Mouse (Mus musculus) granulocyte monocyte progenitor cell, adult 5-6 weeks (primary cell): ENCODE results near the gene Frmd4a. TPM values are rescaled to one million over a fixed set of nuclear protein-coding genes. Genes with fewer than 3 reads are reported as not detected.
"Not testable (repeated sequence)": the region's sequence is repeated elsewhere in the genome, so short reads cannot be mapped to it uniquely, and the experiment has no call there.

Source experiments
- ATAC-seq: replicated peaks from 2 replicates; pipeline ENCODE4 v1.8.0; 2016; ENCODE audit warnings: mild to moderate bottlenecking, moderate TSS enrichment, inconsistent platforms; ENCODE audit not compliant: poor library complexity, severe bottlenecking
- total RNA-seq, 2 experiments: library from RNA; stranded (forward) in 1 of 2; stranded (reverse) in 1 of 2; fragments of 200-712, 200-1000 nt in 1 of 2; fragments of >200 nt in 1 of 2; fragmentation: Nextera tagmentation in 1 of 2; gene quantifications; 2 replicates each; pipeline ENCODE4 v1.2.3; 2014 to 2017

The Frmd4a gene
- total RNA-seq, 2 experiments from 2014 or later: 15.1 to 30.3 TPM

DNA sequence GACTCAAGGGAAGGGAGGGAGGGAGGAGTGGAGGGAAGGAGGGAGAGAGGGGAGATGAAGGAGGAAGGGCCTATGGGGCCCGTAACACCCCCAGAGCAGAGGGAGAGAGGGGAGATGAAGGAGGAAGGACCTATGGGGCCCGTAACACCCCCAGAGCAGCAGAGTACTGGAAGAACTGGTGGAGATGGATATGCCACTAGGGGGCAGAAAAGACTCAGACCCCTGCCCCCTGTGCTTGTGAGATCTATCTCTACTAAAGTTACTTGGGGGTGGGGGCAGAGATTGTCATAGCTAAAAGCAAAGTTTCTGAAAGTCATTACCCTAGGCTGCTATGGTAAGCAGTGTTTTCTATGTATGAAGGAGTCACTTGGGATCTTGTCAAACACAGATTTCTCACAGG is 299.1 kb downstream of the Frmd4a start:
- ATAC-seq: peak; percentile 61

DNA sequence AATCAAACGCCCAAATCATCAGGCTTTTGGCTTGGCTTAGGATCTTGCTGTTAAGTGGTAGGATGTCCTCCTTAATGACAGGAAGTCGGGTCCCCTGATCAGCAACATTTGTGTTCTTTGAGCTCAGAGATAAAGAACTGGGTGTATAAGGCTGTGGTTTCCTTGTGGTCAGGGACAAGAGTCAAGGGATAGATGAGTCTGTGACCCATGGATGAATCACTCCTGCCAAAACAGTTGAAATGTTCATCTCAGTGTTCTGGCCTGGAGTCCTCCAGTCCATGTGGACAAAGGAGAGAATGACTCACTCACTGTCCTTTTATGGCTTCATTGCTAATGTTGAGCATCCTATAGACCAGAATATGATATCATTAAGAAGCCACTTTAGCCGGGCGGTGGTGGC is 300.6 kb downstream of the Frmd4a start:
- peak; percentile 55 for ATAC-seq

DNA sequence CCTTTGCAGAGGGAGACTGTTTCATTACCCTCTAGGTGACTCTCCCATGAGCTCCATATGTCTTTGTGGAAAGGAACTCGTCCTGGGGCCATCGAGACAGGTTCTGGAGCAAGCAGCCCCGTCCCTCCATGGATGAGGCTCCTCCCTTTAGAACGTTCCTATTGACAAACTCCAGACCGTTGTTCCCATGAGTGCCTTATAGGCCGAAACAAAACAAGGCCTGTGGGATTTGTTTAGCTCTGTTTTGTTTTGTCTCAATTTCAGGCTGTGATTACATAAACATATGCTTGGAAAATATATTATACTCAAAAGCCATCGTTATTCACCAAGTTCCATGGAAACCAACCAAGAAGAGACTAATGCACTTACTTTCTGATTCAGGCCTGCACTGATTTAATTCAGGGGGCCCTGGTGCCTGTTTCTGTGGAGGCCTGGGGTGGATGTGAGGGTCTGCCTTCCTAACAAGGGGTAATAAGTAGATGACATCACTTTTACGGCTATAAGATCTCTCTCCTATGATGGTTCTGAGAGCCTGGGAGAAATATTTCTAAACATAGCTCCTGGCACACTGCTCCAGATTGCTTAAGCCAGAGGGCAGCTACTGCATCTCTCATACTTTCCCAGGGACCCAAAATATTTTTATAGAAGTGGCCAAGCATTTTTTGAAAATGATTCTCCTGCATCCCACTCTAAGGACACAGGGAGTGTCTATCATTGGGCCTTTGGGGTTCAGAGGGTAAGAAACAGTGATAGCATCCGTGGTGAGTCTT is 308.9 kb downstream of the Frmd4a start:
- ATAC-seq: no peak

DNA sequence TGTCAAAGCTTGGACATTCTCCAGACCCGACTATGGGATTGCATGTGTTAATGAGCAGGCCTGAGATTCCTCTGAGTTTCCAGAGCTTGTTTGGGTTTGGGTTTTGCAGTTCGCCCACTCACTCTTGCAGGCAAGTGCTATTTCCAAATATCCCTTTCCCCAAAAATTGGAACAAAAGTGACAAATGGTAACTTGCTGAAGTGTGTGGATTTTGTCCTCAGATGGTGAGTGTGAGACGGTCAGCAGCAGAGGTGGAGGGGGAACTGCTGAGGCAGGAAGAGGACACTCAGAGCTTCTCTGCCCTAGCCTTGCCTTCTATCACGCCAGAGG is 309.5 kb downstream of the Frmd4a start:
- no peak for ATAC-seq

DNA sequence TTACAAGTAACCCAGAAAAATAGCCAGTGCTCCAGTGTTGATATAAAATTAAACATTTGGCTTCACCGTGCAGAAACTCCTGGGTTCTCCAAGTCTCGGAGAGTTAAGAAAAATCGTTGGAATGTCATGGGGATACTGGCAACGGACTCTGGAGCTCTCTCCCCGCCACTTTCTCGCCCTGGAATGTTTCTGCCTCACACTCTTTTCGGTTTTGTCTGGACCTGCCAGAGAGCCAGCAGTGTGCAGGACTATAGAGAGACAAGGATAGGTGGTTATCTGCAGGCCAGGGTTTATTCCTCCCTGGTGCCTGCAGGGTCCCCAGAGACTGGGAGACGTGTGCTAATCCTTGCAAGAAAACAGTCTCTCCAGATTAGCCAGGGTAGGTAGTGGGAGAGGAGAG is 314.9 kb downstream of the Frmd4a start:
- no peak for ATAC-seq

DNA sequence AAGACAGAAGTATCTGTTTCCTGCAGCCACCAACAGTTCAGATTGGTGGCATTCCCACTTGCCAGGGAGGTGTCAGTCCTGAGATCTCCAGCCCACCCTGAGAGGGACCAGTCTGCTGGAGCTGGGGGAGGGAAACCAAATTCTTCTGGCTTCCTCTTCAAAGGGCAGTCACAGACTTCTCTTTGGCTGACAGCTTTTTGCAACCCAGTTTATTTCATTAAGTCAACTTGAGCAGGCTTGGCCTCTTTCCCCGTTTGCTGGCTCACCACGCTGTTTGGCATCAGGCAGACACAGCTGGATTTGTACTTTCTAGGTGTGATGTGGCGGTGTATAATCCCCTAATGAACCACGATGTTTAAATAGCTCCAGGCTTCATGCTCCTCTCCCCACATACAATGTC is 316.7 kb downstream of the Frmd4a start:
- ATAC-seq: no peak

DNA sequence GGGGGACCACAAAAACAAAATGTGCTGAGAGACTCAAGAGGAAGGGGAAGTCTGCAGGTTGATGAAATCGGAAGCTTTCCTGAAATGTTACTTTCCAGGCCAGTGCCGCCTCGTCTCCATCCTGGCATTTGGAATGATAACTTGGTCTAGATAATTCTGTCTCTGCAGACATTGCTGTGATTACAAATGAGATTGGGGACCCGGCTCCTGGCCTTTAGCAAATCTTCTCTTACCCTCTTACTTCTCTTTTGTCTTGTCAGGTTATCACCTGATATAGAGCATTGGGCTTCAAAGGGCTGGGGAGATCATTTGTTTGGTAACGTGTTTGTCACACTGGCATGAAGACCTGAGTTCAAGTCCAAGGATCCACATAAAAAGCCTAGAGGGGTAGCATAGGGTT is 317.4 kb downstream of the Frmd4a start:
- no peak for ATAC-seq

DNA sequence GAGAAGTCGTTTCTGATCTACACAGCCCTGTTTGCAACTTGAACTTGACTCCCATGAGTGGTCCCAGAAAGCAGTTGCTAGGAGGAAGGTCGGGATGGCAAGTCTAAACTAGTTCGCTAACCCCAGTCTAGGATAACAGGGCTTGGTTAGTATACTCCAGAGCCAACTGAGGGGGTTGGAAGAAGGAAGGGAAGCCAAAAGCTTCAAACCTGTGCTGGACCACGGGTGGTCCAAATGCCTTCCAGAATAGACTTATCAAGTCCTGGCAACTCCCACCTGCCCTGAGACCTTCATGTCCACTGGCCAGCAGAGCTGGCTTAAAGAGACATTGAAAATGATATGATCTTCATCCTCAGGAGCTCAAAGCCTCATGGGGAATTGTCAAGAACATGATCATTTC is 318.4 kb downstream of the Frmd4a start:
- ATAC-seq: no peak

DNA sequence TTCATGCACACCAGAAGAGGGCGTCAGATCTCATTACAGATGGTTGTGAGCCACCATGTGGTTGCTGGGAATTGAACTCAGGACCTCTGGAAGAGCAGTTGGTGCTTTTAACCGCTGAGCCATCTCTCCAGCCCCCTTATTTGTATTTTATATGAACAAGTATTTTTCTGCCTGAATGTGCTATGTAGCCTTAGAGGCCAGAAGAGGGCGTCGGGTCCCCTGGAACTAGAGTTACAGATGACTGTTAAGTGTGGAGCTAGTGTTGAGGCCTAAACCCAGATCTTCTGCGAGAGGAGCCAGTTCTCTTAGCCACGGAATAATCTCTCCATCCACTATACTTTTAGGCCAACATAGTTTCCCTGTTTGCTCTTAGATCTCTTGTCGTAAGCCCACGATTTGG is 320.8 kb downstream of the Frmd4a start:
- ATAC-seq: not testable (repeated sequence)

DNA sequence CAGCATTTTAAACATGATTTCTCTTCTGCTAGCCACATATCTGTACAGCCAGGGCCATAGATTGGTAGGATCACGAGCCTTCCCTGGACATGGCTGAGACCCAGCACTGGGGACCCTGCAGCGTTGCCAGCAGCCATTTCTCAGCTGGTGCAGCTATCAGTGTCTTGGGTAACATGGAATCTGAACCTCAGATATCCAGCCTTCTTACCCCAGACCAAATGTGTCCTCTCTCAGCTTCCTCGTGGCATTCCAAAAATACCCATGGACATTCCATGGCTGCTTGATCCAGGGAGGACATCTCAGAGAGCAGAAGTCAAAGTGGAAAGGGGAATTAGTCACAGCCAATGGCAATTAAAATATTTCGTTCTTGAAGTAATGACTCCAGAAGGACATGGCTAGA is 321.6 kb downstream of the Frmd4a start:
- ATAC-seq: no peak

DNA sequence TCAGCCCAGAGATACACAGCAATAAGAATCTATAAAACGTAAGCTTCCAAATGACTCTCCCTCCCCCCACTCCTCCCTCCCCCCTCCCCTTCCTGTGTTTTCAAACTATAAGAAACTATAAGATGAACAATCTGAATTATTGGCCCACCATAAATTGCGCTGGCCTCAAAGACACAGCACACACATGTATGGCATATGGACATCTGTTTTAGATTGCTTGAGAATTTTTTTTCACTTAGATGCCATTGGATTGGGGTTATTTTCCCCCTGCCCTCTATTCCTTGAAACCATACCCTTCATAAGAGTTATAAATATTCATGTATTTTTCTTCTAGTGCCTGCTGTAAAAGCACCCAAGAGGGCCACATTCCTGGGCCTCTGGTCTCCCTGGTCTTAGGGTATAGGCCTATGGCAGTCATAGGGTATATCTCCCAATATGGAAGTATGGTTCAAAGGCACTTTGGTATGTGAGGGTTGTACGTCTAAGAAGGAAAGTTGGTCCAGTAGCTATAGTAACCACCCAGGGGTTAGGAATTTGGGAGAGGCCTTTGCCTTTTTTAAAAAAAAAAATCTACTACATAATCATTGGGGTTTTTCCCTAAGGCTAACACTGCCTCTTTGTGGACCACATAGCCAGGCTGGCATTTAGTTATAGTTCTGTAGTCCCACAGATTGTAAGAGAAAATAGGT is 322.2 kb downstream of the Frmd4a start:
- no peak for ATAC-seq

DNA sequence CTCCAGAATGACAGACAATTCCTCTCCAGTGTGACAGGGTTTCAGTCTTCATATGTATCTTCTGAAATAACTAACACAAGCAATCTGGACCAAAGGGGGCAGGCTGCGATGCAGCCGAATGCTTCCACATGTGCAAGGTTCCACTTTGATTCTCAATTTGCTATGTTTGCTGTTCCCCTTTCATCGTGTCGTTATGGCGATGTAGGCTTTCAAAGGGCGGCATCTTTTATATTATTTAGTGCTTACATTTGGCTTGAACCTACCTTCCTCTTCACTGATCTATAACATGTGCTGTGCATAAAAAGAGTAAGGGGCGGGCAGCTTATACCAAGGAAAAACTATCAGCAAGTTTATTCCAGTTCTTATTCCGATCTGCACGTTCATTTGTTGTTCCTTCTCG is 322.9 kb downstream of the Frmd4a start:
- no peak for ATAC-seq

DNA sequence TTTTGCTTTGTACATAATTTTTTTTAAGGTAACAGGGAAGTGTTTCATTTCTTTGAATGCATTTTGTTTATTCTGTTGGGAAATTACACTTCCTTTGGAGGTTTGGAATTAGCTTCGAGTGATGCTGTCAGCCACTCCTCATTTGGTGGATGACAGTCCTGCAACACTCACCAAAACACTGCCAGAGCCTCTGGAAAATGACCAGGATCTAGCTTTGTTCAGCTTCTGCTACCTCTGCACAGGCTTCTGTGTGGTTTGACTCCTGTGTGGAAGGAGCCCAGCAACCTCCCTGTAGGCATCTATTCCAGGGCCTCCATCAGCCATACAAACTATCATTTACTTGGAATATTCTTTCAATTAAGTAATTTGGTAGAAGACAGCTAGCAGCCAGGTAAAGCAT is 323.6 kb downstream of the Frmd4a start:
- ATAC-seq: no peak

DNA sequence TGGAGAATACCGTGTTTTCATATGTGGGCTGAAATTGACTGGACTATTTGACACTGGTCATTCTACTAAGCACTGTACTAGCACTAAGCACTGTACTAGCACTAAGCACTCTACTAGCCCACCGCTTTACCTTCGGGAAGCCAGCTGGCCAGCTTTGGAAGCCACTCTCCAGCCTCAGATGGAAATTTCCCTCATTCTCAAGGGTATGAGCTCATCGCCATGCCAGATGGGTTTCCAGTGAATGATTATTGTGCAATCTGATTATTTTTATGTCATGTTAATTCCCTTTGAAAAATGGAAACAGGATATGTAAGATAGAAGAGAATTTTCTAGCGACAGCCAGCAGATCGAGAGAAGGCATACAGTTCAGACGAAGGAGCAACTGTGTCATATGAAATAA is 324.5 kb downstream of the Frmd4a start:
- no peak for ATAC-seq

DNA sequence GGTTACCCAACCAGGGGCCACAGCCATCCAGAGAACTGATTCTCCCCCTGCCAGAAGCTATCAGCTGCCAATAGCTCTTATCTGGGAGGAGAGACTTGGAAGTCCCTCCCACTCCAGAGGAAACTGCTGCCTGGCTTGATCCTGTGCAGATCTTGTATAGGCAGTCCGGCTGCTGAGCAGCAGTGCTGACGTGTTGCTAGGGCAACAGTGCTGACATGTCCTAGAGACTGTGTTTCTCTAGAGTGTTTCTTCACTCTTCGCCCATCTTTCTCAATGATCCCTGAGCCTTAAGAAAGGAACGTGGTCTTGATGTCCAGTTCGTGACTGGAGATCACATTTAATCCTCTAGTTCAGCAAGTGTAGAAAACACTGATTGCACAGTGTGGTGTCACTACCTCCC is 326.9 kb downstream of the Frmd4a start:
- ATAC-seq: no peak

DNA sequence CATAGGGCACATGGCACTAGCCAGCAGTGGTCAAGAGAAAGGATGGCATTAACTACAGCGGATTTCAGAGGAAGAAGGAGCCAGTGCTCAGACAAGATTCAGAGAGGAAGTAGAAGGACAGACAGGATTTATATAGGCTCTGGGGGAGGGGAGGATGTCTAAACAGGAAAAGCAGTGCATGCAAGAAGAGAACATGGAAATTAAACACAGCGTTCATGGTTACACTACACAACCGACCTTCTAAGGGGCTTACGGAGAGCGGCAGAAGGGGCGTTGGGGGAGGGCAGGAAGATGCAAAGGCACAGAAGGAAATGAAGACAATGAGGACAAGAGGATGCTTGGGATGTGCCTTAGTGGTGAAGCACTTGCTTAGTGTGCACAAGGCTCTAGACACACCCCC is 328.7 kb downstream of the Frmd4a start:
- ATAC-seq: peak; percentile 63

DNA sequence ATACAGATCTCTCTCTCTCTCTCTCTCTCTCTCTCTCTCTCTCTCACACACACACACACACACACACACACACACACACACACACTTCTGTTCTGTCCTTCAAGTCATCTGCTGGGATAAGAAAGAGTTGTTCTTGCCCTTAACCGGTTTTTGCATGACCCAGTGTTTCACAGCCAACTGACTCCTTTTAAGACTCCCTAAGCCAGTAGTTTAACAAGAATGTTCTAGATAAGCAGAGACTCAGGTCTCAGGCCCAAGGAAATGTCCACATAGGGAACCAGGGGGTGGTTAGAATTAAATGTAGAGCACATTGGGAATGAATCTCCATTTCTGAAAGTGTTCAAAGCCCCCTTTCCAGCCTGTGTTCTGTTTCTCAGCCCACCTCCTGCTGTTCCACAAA is 329.4 kb downstream of the Frmd4a start:
- ATAC-seq: no peak

DNA sequence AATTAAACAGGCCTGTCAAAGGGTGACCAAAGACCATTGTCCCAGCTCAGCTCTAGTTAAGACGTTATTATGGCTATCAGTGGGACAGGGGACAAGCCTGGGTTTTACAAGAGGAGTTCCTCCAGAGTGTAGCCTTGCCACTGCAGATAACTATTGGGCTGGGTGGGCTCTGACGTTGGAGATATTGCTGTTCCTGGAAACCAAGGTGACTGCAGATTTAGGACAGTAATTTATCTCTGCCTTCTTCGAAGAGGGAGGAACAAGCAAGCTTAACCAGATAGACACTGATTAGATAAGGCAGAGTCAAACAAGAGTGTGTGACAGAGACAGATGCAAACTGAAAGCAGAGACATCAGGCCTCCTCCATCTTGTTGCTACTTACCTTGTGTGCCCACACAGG is 330.3 kb downstream of the Frmd4a start:
- no peak for ATAC-seq

DNA sequence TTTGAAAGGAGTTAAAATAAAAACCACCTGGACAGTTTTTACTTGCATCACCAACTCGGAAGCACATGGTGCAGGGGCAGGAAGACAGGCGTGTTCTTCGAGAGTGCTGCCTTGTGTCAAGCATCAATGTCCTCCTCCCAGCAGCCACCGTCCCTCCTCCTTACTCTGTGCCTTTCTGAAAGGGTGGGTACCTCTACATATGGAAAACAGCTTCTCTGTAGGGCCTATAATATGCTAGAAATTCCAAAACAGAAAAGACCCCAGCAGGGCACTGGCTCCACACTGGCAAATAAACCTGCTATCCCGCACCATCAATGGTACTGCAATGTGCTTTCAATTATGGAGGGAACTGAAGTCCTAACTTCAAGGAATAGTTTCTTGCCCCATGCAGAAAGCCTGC is 331.0 kb downstream of the Frmd4a start:
- ATAC-seq: no peak

DNA sequence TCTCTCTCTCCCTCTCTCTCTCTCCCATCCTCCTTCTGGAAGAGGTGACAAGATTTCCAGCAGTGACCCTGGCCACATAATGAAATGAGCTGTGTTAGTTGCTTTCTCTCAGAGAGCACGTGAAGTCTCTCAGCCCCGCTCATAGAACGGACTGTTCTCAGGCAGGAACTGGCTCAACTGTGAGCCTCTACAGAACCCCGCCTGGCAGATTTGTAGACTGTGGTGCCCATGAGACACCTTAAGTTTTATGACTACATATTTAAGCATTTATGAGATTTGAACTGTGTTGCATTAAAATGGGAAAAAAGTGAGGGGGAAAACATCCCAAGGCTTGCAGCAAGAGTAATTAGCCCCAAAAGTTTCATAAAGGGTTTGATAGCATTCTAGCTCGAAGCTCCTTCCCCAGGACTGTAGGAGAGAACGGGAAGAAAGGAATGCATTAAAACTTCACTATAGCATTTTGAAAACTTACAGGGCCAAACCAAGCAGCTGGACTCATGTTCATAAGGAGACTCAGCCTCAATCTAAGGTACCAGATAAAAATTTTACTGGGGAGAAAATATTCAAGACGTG is 339.4 kb downstream of the Frmd4a start:
- ATAC-seq: no peak

DNA sequence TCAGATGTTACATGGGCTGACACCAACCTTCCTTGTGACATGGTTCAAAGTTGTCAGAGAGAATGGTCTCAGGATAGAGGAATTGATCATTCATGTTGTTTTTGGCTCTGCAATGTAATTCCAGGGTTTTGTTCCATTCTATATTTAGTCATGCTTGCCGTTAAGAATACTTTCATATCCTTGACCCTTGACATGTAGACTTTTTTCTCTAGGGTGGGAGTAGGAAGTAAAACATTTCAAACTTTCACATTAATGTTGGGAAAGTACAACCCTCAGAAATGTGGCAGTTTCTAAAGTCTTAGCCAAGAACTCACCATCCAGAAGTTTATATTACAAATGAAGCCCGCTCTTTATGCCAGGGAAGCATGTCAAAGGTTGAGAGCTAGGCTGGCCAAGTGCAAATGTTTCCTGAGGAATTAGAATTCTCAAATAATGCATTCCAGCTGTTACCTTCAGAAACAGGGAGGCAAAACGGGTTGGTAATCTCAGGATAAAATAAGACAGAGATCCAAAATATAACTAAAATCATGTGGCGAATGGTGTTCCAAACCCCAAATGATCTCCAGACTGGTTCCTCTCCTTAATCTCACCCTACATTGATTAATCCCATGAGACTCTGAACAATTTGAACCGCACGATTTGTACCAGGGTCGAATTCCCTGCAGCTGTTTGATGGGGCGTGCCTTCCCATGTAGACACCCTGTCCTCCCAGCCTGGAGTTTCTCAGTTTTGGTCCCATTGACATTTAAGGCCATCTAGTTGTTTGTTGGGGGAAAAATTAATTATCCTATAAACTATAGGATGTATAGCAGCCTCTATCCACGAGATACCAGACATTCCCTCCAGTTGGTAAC is 344.7 kb downstream of the Frmd4a start:
- ATAC-seq: no peak
